Mouse (Mus musculus) midbrain, embryonic 13.5 days (tissue): ENCODE results near the gene Apobec3. TPM values are rescaled to one million over a fixed set of nuclear protein-coding genes. Genes with fewer than 3 reads are reported as not detected.
A peak's percentile ranks its signal among the peaks of the same experiment; 100 is the strongest.

Experiments
- ATAC-seq: fragments of 200-750 bp; cut with Nextera tagmentation; 2 replicates; pipeline ENCODE4 v1.8.0; 2017; ENCODE audit warnings: mild to moderate bottlenecking, moderate TSS enrichment, moderate library complexity
- H3K27ac ChIP-seq: fragments of 300-500 bp; sonication (generic); 2 replicates; pipeline ENCODE4 v1.5.1; 2015; ENCODE audit warnings: inconsistent platforms, mild to moderate bottlenecking, moderate library complexity
- H3K27me3 ChIP-seq: fragments of 300-500 bp; sonication (generic); 2 replicates; pipeline ENCODE4 v1.6.1; 2015; ENCODE audit warnings: mild to moderate bottlenecking, inconsistent platforms
- H3K36me3 ChIP-seq: fragments of 300-500 bp; sonication (generic); 2 replicates; pipeline ENCODE4 v1.6.1; 2015; ENCODE audit warnings: mild to moderate bottlenecking, inconsistent platforms
- H3K4me1 ChIP-seq: fragments of 300-500 bp; sonication (generic); replicated peaks from 2 replicates; pipeline ENCODE4 v1.6.1; 2015; ENCODE audit warnings: inconsistent platforms
- H3K4me2 ChIP-seq: fragments of 300-500 bp; sonication (generic); replicated peaks from 2 replicates; pipeline ENCODE4 v1.6.1; 2015; ENCODE audit warnings: moderate library complexity, mild to moderate bottlenecking, inconsistent platforms
- H3K4me3 ChIP-seq: fragments of 300-500 bp; sonication (generic); replicated peaks from 2 replicates; pipeline ENCODE4 v1.5.1; 2015; ENCODE audit warnings: mild to moderate bottlenecking, inconsistent platforms
- H3K9ac ChIP-seq: fragments of 300-500 bp; sonication (generic); replicated peaks from 2 replicates; pipeline ENCODE4 v1.6.1; 2015; ENCODE audit warnings: mild to moderate bottlenecking, inconsistent platforms
- H3K9me3 ChIP-seq: fragments of 300-500 bp; sonication (generic); 2 replicates; pipeline ENCODE4 v1.6.1; 2016; ENCODE audit warnings: mild to moderate bottlenecking, inconsistent platforms
- WGBS: fragments of 180-500 bp; shearing (Covaris S2); methylation state at CpG from one replicate; pipeline ENCODE4 v1.1.7; 2015; 5-methylcytosine and 5-hydroxymethylcytosine counted together
- polyA plus RNA-seq: library from polyadenylated mRNA; unstranded; fragments of >200 nt; fragmentation: Nextera tagmentation; extraction: Ambion mirVana; gene quantifications from 2 replicates; pipeline ENCODE4 v1.2.1, GENCODE M21; 2015

Apobec3 gene
- polyA plus RNA-seq, 1 experiment from 2014 or later, result 3.1 TPM

DNA sequence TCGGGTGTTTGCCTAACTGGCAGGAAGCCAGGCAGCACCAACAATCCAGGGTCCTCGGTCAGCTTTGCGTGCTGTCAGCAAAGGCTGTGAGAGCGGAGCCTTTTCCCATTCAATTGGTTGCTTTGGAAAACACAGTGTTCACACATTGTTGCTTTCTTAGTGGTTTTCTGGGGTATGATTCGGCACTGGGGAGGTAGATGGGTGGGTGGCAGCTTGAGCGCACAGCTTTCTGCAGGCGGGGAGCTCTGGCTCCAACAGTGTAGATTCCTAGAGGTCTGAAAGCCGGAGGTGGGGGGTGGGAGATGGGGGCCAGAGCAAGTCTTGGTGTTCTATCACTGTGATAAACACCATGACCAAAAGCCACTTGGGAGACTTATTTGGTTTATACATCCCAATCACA is 19.9 kb downstream of the Apobec3 start:
- no peak overlapping the region for H3K4me2 ChIP-seq
- 0 out of 2 replicates have a peak, but pooled peaks cover 2% of the 10 kb centered on the region for H3K27me3 ChIP-seq
- no peaks in the 10 kb centered on the region for H3K36me3 ChIP-seq
- no peak overlapping the region for H3K4me3 ChIP-seq
- ATAC-seq, result no peak
- H3K9me3 ChIP-seq, result no peaks in the 10 kb centered on the region
- no peak overlapping the region for H3K9ac ChIP-seq
- no peaks in the 10 kb centered on the region for H3K4me1 ChIP-seq
- H3K27ac ChIP-seq, result no peak overlapping the region
- 82% methylated on average over 8 of the region's 8 CpGs for WGBS

- Histone ChIP-seq H3K27ac (no peak overlapping the region), H3K9me3 (no peaks in the 10 kb centered on the region), H3K4me2 (no peak overlapping the region), H3K27me3 (no peaks in the 10 kb centered on the region), H3K4me1 (no peaks in the 10 kb centered on the region), H3K9ac (no peak overlapping the region), H3K4me3 (no peak overlapping the region), H3K36me3 (peaks cover 20% of the 10 kb centered on the region)
- WGBS, result 96% methylated on average over 6 of the region's 6 CpGs
- ATAC-seq, result no peak
Measured at GRCm38 (mm10) chr15:79913761-79914346, 22.4 kb downstream of the Apobec3 start.

DNA sequence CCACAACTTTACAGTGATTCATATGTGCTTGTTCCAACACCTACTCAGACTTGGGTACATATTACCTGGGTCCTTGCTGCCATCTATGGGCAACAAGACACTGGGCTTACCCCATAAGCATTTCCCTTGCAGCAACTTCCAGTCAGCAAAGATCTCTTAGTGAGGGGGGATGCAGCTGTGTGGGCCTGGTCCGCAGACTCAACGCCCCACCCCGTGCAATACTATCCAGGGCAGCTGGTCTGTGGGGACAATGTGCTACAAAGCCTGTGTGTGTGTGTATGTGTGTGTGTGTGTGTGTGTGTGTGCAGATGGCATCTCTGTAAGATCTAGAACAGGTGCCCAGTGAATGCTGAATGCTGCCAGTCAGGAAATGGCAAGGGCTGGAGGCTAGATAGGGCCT is 22.9 kb downstream of the Apobec3 start:
- no peak overlapping the region for H3K4me3 ChIP-seq
- 82% methylated on average over 3 of the region's 3 CpGs for WGBS
- H3K36me3 ChIP-seq, result peaks cover 20% of the 10 kb centered on the region
- ATAC-seq, result no peak
- no peaks in the 10 kb centered on the region for H3K4me1 ChIP-seq
- no peak overlapping the region for H3K4me2 ChIP-seq
- H3K9ac ChIP-seq, result no peak overlapping the region
- H3K9me3 ChIP-seq, result no peaks in the 10 kb centered on the region
- no peaks in the 10 kb centered on the region for H3K27me3 ChIP-seq
- no peak overlapping the region for H3K27ac ChIP-seq

DNA sequence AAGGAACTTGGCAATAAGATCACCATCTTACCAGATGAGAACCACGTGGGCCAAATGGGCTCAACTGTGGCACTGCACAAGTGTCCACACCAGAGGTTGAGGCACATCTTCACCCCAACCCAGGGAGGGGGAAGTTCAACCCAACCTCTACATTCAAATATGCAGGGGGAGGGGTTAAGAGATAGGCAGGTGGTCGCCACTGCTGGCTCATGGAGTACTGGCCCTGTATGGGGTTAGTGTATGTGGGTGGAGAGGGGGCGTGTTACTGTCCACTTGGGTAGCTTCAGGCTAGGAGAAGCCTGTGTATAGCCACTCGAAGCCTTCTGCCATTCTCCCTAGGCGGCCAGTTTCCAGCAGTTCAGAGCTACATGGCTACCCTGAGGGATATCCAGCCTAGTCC is 24.7 kb downstream of the Apobec3 start:
- no peak overlapping the region for H3K27ac ChIP-seq
- 80% methylated on average over 5 of the region's 5 CpGs for WGBS
- H3K4me2 ChIP-seq, result no peak overlapping the region
- peaks cover 20% of the 10 kb centered on the region for H3K36me3 ChIP-seq
- H3K9ac ChIP-seq, result no peak overlapping the region
- H3K27me3 ChIP-seq, result no peaks in the 10 kb centered on the region
- no peak for ATAC-seq
- H3K9me3 ChIP-seq, result no peaks in the 10 kb centered on the region
- no peak overlapping the region for H3K4me3 ChIP-seq
- no peaks in the 10 kb centered on the region for H3K4me1 ChIP-seq

DNA sequence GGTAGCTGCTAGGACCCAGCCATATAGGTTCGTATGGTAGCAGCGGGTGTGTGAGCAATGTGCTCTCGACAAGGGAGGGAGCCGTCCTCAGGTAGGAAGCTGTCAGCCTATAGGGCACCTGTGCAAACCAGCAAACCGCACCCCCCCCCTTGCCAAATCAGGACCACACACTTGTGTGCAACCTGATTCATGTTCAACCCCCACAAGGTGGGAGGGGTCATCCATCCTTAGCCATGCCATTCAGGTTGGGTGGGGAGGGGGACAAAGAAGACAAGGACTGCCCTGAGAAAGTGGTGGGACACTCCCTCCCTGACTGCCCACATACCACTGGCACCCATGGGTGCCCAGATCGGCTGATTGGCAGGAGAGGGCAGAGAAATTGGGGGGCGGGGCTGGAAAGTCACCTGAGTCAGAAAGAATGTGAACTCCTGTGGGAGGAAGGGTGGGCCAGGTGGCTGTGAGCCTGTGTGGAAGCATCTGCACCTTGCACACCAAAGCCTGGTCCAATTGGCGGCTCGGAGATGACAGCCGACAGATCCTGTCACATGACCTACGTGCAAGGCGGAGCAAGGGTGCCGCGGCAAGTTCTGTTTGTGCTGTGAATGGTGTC is 25.8 kb downstream of the Apobec3 start:
- Histone ChIP-seq H3K9ac (no peak overlapping the region), H3K27ac (no peak overlapping the region), H3K36me3 (peaks cover 29% of the 10 kb centered on the region), H3K27me3 (no peaks in the 10 kb centered on the region), H3K9me3 (no peaks in the 10 kb centered on the region), H3K4me1 (no peaks in the 10 kb centered on the region), H3K4me2 (no peak overlapping the region), H3K4me3 (no peak overlapping the region)
- no peak for ATAC-seq
- WGBS, result 93% methylated on average over 14 of the region's 14 CpGs

DNA sequence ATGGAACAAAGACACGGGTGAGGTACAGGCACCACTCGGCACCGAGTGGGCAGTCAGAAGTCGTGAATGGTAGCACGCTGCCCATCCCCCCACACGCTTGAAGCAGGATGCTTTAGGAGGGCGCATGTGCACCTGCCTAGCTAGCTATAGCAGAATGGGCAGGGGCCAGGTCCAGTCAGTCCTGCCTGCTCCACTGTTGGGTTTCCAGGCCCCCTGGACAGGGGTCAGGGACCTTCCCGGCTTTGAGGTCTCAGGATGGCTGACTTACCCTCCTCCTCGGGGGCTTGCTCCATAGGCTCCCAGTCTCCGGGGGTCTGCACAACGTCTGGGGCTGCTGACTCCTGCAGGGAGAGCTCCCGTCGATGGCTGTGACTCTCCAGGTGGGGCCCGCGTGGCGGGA is 27.0 kb downstream of the Apobec3 start:
- Histone ChIP-seq H3K9ac (no peak overlapping the region), H3K36me3 (peaks cover 29% of the 10 kb centered on the region), H3K4me2 (no peak overlapping the region), H3K4me1 (no peaks in the 10 kb centered on the region), H3K27ac (no peak overlapping the region), H3K4me3 (no peak overlapping the region), H3K9me3 (no peaks in the 10 kb centered on the region), H3K27me3 (no peaks in the 10 kb centered on the region)
- WGBS, result 92% methylated on average over 16 of the region's 16 CpGs
- ATAC-seq, result no peak

- Histone ChIP-seq H3K27ac (no peak overlapping the region), H3K36me3 (peaks cover 29% of the 10 kb centered on the region), H3K4me2 (no peak overlapping the region), H3K9ac (no peak overlapping the region), H3K4me3 (no peak overlapping the region), H3K27me3 (no peaks in the 10 kb centered on the region), H3K9me3 (no peaks in the 10 kb centered on the region), H3K4me1 (no peaks in the 10 kb centered on the region)
- no peak for ATAC-seq
- WGBS, result 63% methylated on average over 2 of the region's 2 CpGs
Measured at GRCm38 (mm10) chr15:79919787-79920186, 28.3 kb downstream of the Apobec3 start.

DNA sequence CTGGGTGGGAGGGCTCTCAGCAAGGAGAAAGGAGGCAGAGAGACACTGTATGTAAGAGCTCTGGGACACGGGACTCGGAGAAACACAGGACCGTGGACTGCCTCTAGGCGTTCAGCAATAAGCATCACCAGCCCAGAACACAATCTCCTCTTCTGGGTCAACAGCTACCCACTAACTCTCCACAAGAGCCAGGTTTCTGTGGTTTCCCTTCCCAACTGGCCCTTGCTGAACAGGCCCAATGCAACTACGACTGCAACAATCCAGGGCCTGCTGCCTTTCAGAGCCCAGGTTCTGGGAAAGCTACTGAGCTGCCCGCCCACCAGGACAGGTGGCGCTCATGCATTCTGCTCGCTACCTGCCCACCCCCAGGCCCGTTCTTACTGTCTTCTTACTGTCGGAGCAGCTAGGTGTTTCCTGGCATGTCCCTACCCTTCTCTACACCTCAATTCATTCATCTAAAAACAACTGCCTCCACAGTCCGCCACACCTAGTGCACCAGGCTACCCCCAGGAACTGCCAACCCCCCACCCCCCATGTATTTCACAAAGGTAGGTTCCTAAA is 35.5 kb downstream of the Apobec3 start:
- H3K4me3 ChIP-seq, result peak overlapping the region; percentile 59; the same call in 1 of the 2 replicates
- H3K27me3 ChIP-seq, result peaks cover 11% of the 10 kb centered on the region
- H3K4me1 ChIP-seq, result peaks cover 16% of the 10 kb centered on the region
- 0 out of 2 replicates have a peak, but pooled peaks cover 3% of the 10 kb centered on the region for H3K36me3 ChIP-seq
- no peak for ATAC-seq
- peak overlapping the region; percentile 73 for H3K9ac ChIP-seq
- no peaks in the 10 kb centered on the region for H3K9me3 ChIP-seq
- 0 out of 2 replicates have a peak overlapping the region, but pooled peaks have one; percentile 35 for H3K27ac ChIP-seq
- WGBS, result 80% methylated on average over 11 of the region's 11 CpGs
- H3K4me2 ChIP-seq, result peak overlapping the region; percentile 76

DNA sequence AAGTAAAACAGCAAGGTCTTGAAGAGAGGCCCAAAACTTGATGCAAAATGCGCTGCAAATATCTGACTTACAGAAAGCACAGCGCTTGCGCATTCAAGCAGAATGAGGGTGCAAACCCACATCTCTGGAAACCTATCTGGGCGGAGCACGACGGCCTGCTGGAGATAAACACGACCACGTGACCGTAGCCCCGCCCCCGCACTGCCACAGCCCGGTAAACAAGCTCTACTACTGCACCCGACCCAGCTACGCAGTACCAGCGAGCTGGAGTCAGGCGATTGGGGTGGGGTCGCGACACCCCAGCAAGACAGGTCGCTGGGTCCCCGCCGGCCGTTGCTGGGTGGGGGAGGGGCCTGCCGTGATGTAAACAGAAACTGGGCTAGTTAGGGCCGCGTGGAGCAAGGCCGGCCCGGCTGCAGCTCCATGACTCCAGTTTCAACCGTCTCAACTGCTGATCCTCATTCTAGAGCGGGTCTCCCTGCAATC is 36.2 kb downstream of the Apobec3 start:
- Histone ChIP-seq H3K36me3 (no peaks in the 10 kb centered on the region), H3K27ac (peak overlapping the region; percentile 35; the same call in 1 of the 2 replicates), H3K4me1 (peaks cover 22% of the 10 kb centered on the region), H3K4me3 (peak overlapping the region; percentile 59), H3K4me2 (peak overlapping the region; percentile 76), H3K27me3 (peaks cover 18% of the 10 kb centered on the region), H3K9ac (peak overlapping the region; percentile 73), H3K9me3 (no peaks in the 10 kb centered on the region)
- WGBS, result under 1% methylated on average over 29 of the region's 29 CpGs
- ATAC-seq, result peak; percentile 78

GRCm38 (mm10) chr15:79928316-79928715 is 36.9 kb downstream of the Apobec3 start:
- Histone ChIP-seq H3K9ac (peak overlapping the region; percentile 73; the same call in 1 of the 2 replicates), H3K4me1 (peaks cover 25% of the 10 kb centered on the region), H3K4me3 (peak overlapping the region; percentile 59), H3K9me3 (no peaks in the 10 kb centered on the region), H3K27ac (peak overlapping the region; percentile 35; the same call in 1 of the 2 replicates), H3K4me2 (peak overlapping the region; percentile 76), H3K36me3 (no peaks in the 10 kb centered on the region), H3K27me3 (peaks cover 22% of the 10 kb centered on the region)
- ATAC-seq, result no peak
- WGBS, result 90% methylated on average over 3 of the region's 3 CpGs

GRCm38 (mm10) chr15:79928736-79929135 is 37.3 kb downstream of the Apobec3 start:
- no peak overlapping the region for H3K4me3 ChIP-seq
- H3K9me3 ChIP-seq, result no peaks in the 10 kb centered on the region
- no peak overlapping the region for H3K9ac ChIP-seq
- no peak for ATAC-seq
- H3K4me2 ChIP-seq, result no peak overlapping the region
- 91% methylated on average over 2 of the region's 2 CpGs for whole genome bisulfite sequencing
- H3K27me3 ChIP-seq, result peaks cover 26% of the 10 kb centered on the region
- H3K27ac ChIP-seq, result no peak overlapping the region
- H3K36me3 ChIP-seq, result no peaks in the 10 kb centered on the region
- peaks cover 29% of the 10 kb centered on the region for H3K4me1 ChIP-seq

- WGBS, result 93% methylated on average over 3 of the region's 3 CpGs
- H3K9ac ChIP-seq, result no peak overlapping the region
- H3K4me2 ChIP-seq, result no peak overlapping the region
- H3K4me3 ChIP-seq, result no peak overlapping the region
- no peaks in the 10 kb centered on the region for H3K9me3 ChIP-seq
- H3K27me3 ChIP-seq, result peaks cover 30% of the 10 kb centered on the region
- H3K36me3 ChIP-seq, result no peaks in the 10 kb centered on the region
- peaks cover 38% of the 10 kb centered on the region for H3K4me1 ChIP-seq
- no peak overlapping the region for H3K27ac ChIP-seq
- ATAC-seq, result no peak
Measured at GRCm38 (mm10) chr15:79929734-79930133, 38.3 kb downstream of the Apobec3 start.
